Mouse (Mus musculus): ENCODE results near the gene Nmnat3. TPM values are rescaled to one million over a fixed set of nuclear protein-coding genes. Genes with fewer than 3 reads are reported as not detected.

Nmnat3 gene
- polyA plus RNA-seq, 1 experiment from 2014 or later, result 4.7 TPM

DNA sequence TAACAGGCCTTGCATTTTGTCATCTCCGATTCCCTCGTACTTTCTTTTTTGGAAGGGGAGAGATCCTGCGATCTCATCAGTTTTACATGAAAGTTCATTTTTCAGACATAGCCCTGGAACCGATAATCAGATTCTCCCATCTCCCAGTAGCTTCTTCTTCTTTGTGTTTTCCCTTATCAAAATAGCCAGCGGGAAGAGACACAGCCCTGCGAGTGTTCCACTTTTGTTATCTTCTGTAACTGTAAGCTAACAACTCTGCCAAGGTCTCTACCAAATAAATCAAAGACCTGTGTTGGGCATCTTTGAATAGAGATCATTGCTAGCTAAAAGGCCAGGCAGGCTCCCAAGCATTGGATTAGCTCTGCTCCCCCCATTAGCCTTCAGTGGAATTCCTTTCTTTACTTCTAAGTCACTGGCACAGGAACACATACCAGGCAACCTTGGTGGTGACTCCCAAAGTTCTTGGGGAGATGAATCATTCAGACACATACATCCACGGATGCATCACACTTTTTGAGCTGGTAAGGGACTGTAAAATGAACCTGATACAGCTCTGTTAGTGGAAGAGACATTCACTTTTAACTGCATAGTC lies 26.9 kb downstream of the Nmnat3 start:
- Histone ChIP-seq H3K27me3 (ENCODE audit: poor library complexity, severe bottlenecking) (no peaks in the 10 kb centered on the region), H3K36me3 (replicated peaks) (no peaks in the 10 kb centered on the region), H3K27ac (0 out of 2 replicates have a peak overlapping the region, but pooled peaks have one; percentile 5), H3K4me1 (peaks cover 12% of the 10 kb centered on the region), H3K9me3 (no peaks in the 10 kb centered on the region), H3K4me3 (no peak overlapping the region)
- 89% methylated on average over 7 of the region's 7 CpGs for WGBS
- no peak for DNase-seq (ENCODE audit: extremely low spot score, low spot score)

- no peaks in the 10 kb centered on the region for H3K36me3 ChIP-seq (replicated peaks)
- no peak overlapping the region for H3K27ac ChIP-seq
- WGBS, result 90% methylated on average over 4 of the region's 4 CpGs
- DNase-seq (ENCODE audit: extremely low spot score, low spot score), result no peak
- H3K9me3 ChIP-seq, result no peaks in the 10 kb centered on the region; the same call in 1 of the 2 replicates
- no peak overlapping the region for H3K4me3 ChIP-seq
- H3K27me3 ChIP-seq (ENCODE audit: poor library complexity, severe bottlenecking), result no peaks in the 10 kb centered on the region
- H3K4me1 ChIP-seq, result peaks cover 8% of the 10 kb centered on the region; the same call in 1 of the 2 replicates
These were observed 30.7 kb downstream of the Nmnat3 start for GRCm38 (mm10) chr9:98317897-98318296.

DNA sequence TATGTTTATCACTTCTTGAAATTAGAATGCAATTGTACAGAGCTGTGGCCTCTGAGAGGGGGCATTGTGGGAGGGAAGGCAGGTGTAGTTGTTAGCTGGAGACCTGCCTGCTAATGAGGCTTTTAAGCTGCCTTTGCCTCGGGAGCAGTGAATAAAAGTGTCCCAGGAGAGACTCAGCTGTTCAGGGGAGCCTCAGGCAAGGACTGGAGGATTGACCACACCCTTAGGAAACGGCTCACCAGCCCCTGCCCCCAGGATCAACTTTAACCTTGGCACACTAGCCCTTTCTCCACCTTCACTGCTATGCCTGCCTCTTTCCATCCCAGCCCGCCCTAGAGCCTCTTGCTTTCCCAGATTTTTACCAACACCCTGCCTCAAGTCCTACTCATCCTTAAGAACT lies 31.6 kb downstream of the Nmnat3 start:
- DNase-seq (ENCODE audit: extremely low spot score, low spot score), result no peak
- no peaks in the 10 kb centered on the region; the same call in 1 of the 2 replicates for H3K9me3 ChIP-seq
- H3K4me3 ChIP-seq, result no peak overlapping the region
- WGBS, result 57% methylated on average over 3 of the region's 3 CpGs
- no peaks in the 10 kb centered on the region for H3K27me3 ChIP-seq (ENCODE audit: poor library complexity, severe bottlenecking)
- peaks cover 8% of the 10 kb centered on the region; the same call in 1 of the 2 replicates for H3K4me1 ChIP-seq
- no peaks in the 10 kb centered on the region for H3K36me3 ChIP-seq (replicated peaks)
- H3K27ac ChIP-seq, result no peak overlapping the region

GRCm38 (mm10) chr9:98320785-98321184 lies 33.5 kb downstream of the Nmnat3 start:
- no peaks in the 10 kb centered on the region; the same call in 1 of the 2 replicates for H3K9me3 ChIP-seq
- no peaks in the 10 kb centered on the region for H3K36me3 ChIP-seq (replicated peaks)
- no peak overlapping the region for H3K4me3 ChIP-seq
- DNase-seq (ENCODE audit: extremely low spot score, low spot score), result no peak
- H3K27me3 ChIP-seq (ENCODE audit: poor library complexity, severe bottlenecking), result no peaks in the 10 kb centered on the region
- 89% methylated on average over 3 of the region's 3 CpGs for WGBS
- peaks cover 8% of the 10 kb centered on the region; the same call in 1 of the 2 replicates for H3K4me1 ChIP-seq
- no peak overlapping the region for H3K27ac ChIP-seq

GRCm38 (mm10) chr9:98326088-98326487 lies 38.9 kb downstream of the Nmnat3 start:
- WGBS, result 91% methylated on average over 1 of the region's 1 CpGs
- Histone ChIP-seq H3K4me3 (no peak overlapping the region), H3K9me3 (no peaks in the 10 kb centered on the region; the same call in 1 of the 2 replicates), H3K36me3 (replicated peaks) (no peaks in the 10 kb centered on the region), H3K27ac (no peak overlapping the region), H3K4me1 (peaks cover 19% of the 10 kb centered on the region), H3K27me3 (ENCODE audit: poor library complexity, severe bottlenecking) (no peaks in the 10 kb centered on the region)
- no peak for DNase-seq (ENCODE audit: extremely low spot score, low spot score)

DNA sequence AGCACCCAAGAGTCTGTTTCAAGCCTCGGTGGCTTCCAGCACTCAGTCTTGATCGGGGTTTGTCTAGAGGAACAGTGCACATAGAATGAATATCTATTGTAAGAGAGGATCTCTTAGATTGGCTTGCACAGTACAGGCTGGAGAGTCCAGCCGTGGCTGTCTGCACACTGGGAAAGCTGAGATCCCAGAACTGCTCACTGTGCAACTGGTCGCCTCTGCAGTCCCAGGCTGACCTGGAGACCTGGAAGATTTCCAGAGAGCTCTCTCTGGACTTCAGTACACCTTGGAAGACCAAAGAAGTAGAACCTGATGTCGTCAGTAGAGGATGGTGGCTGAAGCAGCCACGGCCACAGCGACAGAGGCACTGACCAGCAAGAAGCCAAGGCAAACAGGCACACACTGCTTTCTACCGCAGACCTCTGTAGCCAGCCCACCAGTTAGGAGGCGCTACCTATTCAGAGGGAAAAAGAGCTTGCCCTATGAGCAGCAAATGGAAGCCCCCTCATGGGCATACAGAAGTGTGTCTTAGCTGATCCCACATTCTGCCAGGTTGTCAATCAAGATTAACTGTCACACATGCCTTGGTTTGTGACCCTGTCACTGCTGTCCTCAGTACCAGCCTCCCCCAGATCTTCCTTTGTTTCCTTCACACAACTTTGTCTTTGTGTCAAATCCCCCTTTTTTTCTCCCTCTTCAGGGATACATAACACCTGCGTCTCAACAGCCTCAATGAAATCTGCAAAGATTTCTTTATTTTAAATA lies 41.4 kb downstream of the Nmnat3 start:
- Histone ChIP-seq H3K27ac (peak overlapping the region; percentile 41; the same call in 1 of the 2 replicates), H3K36me3 (replicated peaks) (no peaks in the 10 kb centered on the region), H3K4me1 (peaks cover 19% of the 10 kb centered on the region), H3K4me3 (no peak overlapping the region), H3K9me3 (no peaks in the 10 kb centered on the region), H3K27me3 (ENCODE audit: poor library complexity, severe bottlenecking) (no peaks in the 10 kb centered on the region)
- 71% methylated on average over 10 of the region's 10 CpGs for WGBS
- no peak for DNase-seq (ENCODE audit: extremely low spot score, low spot score)

DNA sequence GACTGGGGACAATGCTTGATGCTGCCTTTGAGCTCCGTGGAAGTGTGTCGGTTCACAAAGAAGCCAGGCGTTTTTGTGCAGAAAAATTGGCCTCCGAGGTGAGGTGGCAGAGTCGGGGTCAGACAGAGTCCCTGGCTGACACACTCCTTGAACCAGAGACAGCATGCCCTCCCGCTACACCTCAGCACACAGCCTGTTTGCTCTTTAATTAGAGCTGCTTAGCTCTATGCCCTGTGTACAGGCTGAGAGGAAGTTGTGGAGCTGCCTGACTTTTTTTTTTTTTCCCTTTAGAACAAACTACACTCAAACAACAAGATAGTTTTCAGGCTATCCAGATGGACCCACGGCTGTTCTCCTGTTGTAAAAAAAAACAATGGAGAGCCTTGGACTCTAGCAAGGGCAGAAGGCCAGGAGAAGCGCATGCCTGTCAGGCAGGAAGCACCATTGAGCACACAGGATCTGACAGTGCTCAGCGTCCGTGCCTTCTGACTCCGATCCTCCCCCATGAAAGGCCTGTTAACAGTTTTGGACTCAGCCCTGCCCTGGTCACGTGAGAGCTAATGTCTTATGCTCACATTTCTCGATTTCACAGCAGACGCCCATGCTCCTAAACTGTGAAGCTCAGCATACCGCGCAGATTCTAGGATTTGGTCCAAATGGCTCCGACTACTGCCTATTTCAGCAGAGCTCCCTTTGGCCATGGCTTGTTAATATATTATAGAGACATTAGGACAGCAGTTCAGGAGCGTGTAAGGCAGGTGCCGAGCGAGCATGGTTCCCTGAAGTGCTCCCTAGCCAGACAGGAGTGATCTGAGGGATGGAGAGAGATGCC lies 42.3 kb downstream of the Nmnat3 start:
- H3K9me3 ChIP-seq, result no peaks in the 10 kb centered on the region
- no peak for DNase-seq (ENCODE audit: extremely low spot score, low spot score)
- H3K27ac ChIP-seq, result peak overlapping the region; percentile 41; the same call in 1 of the 2 replicates
- 60% methylated on average over 20 of the region's 20 CpGs for WGBS
- no peaks in the 10 kb centered on the region for H3K36me3 ChIP-seq (replicated peaks)
- no peaks in the 10 kb centered on the region for H3K27me3 ChIP-seq (ENCODE audit: poor library complexity, severe bottlenecking)
- peaks cover 19% of the 10 kb centered on the region for H3K4me1 ChIP-seq
- no peak overlapping the region for H3K4me3 ChIP-seq

DNA sequence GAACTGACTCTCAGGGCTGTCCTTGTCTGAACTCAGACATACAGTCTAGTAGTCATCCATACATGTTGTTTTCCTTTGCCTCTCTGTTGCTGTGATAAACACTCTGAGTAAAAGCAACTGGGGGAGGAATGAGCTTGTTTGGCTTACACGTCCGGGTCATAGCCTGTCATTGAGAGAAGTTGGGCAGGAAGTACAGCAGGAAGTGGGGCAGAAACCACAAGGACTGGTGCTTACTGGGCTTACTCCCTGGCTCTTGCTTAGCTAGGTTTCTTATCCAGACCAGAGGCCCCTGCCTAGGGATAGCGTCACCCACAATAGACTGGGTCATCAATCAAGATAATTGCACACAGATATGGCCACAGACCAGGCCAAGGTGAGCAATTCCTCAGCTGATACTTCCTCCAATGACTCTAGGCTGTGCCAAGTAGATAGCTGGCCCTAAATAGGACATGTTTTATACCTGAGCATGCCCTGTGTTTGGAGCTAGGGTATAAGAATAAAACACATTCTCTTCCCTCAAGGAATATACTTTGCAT lies 46.1 kb downstream of the Nmnat3 start:
- DNase-seq (ENCODE audit: extremely low spot score, low spot score), result no peak
- whole genome bisulfite sequencing, result 87% methylated on average over 3 of the region's 3 CpGs
- peaks cover 19% of the 10 kb centered on the region for H3K4me1 ChIP-seq
- no peaks in the 10 kb centered on the region for H3K36me3 ChIP-seq (replicated peaks)
- H3K27me3 ChIP-seq (ENCODE audit: poor library complexity, severe bottlenecking), result no peaks in the 10 kb centered on the region
- H3K4me3 ChIP-seq, result no peak overlapping the region
- H3K9me3 ChIP-seq, result no peaks in the 10 kb centered on the region
- H3K27ac ChIP-seq, result no peak overlapping the region

DNA sequence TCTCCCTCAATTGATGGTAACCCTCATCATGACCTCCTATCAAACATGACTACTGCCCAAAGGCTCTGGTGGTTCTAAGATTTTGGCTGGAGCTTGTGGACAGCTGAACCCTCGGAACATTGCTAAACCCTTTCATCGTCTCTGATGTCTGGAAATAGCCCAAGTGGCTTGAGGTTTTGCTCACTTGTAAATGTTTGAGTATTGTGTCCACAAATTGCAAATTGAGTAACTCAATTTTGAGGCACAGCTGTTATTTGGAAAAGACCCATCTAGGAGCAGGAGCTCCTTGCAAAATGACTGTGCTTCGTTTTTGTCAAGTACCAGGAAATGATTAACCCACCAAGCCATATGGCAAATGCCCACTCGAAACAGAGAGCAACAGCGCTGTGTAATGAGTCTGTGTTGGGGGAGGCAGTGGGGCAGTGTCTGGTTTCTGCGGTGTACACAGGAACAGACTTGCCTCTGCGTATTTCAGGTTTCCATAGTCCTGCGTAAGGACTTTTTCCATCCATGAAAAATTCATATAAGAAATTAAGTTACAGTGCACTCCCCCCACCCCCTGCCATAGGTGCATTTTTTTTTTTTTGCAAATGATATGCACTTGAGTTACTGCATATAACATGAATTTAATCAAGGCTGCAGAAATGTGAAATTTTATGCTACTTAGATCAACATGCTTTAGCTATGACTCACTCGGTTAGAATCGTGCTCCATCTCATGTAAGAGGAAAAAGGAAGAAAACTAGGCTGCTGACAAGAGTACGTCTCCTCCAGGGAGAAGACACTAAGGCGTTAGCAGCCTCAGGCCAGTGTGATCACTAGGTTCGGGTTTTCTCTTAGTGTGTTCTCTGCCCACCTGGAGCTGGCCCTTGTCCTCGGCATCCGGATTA lies 50.9 kb downstream of the Nmnat3 start:
- peaks cover 6% of the 10 kb centered on the region; the same call in 1 of the 2 replicates for H3K4me1 ChIP-seq
- WGBS, result 84% methylated on average over 15 of the region's 15 CpGs

GRCm38 (mm10) chr9:98339971-98340370 lies 52.7 kb downstream of the Nmnat3 start:
- Histone ChIP-seq H3K4me1 (peaks cover 6% of the 10 kb centered on the region; the same call in 1 of the 2 replicates), H3K4me3 (no peak overlapping the region), H3K27me3 (ENCODE audit: poor library complexity, severe bottlenecking) (no peaks in the 10 kb centered on the region), H3K9me3 (no peaks in the 10 kb centered on the region), H3K36me3 (replicated peaks) (no peaks in the 10 kb centered on the region), H3K27ac (no peak overlapping the region)
- DNase-seq (ENCODE audit: extremely low spot score, low spot score), result no peak
- WGBS, result 88% methylated on average over 4 of the region's 4 CpGs

More for the DNA sequence above, 50.9 kb downstream of the Nmnat3 start:
- Histone ChIP-seq H3K27me3 (ENCODE audit: poor library complexity, severe bottlenecking) (no peaks in the 10 kb centered on the region), H3K27ac (no peak overlapping the region), H3K4me3 (no peak overlapping the region), H3K9me3 (no peaks in the 10 kb centered on the region), H3K36me3 (replicated peaks) (no peaks in the 10 kb centered on the region)
- no peak for DNase-seq (ENCODE audit: extremely low spot score, low spot score)

DNA sequence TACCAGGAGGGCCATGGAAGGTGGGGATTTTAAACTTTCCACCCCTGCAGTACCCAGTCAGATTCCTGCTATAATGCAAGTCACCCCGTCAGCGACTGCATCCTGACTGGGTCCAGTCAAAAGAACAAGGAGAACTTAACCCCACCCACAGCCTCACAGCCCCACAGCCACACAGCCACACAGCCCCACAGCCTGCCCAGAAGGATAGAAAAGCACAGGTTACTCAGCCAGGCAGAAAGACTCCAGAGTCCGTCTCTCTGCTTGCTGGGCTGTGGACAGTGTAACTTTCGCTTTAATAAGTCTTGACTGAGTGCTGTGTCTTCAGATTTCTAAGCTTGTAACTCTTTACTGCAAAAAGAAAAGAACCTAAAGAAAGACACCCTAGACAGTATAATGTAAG lies 53.2 kb downstream of the Nmnat3 start:
- DNase-seq (ENCODE audit: extremely low spot score, low spot score), result no peak
- no peaks in the 10 kb centered on the region for H3K9me3 ChIP-seq
- H3K27me3 ChIP-seq (ENCODE audit: poor library complexity, severe bottlenecking), result no peaks in the 10 kb centered on the region
- H3K36me3 ChIP-seq (replicated peaks), result no peaks in the 10 kb centered on the region
- H3K27ac ChIP-seq, result no peak overlapping the region
- WGBS, result 71% methylated on average over 4 of the region's 4 CpGs
- H3K4me3 ChIP-seq, result no peak overlapping the region
- peaks cover 6% of the 10 kb centered on the region; the same call in 1 of the 2 replicates for H3K4me1 ChIP-seq

Data from forebrain, embryonic 10.5 days (tissue).